Mouse (Mus musculus): ENCODE results near the gene Specc1. TPM values are rescaled to one million over a fixed set of nuclear protein-coding genes. Genes with fewer than 3 reads are reported as not detected.
"Not testable (repeated sequence)": the region's sequence is repeated elsewhere in the genome, so short reads cannot be mapped to it uniquely, and the experiment has no call there.

Gene Specc1
- polyA plus RNA-seq, 1 experiment from 2014 or later, result 11.5 TPM

DNA sequence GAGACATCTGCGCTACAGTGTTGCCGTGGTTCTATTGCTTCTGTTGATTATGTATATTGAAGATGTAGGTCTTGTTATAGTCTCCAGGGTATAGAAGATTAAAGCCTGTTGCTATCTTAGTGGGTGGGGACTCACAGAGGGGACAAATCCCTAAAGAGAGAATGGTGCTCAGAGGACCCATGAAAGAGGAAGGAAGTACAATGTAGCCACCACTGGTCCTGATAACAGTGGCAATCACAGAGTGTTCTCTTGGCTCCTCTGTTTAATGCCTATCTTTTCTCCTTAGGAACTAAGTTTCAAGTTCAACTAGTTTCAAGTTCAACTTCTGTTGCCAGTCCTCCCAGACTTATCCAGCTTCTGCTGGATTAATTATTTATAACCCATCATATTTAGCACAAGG is 13.7 kb upstream of the Specc1 start:
- Histone ChIP-seq H3K4me1 (replicated peaks; ENCODE audit: control insufficient read depth, insufficient read depth, low read length) (no peaks in the 10 kb centered on the region), H3K9me3 (ENCODE audit: control insufficient read depth, low read length) (no peaks in the 10 kb centered on the region), H3K4me3 (replicated peaks; ENCODE audit: low read length) (no peak overlapping the region), H3K9ac (no peak overlapping the region), H3K27me3 (ENCODE audit: control insufficient read depth, insufficient read depth, low read length) (no peaks in the 10 kb centered on the region), H3K27ac (no peak overlapping the region), H3K4me2 (replicated peaks) (no peak overlapping the region), H3K36me3 (replicated peaks; ENCODE audit: control insufficient read depth, insufficient read depth) (no peaks in the 10 kb centered on the region)
- 87% methylated on average over 2 of the region's 2 CpGs for WGBS
- no peak for ATAC-seq (ENCODE audit: low FRiP score)
- no peak for DNase-seq (ENCODE audit: low spot score)

DNA sequence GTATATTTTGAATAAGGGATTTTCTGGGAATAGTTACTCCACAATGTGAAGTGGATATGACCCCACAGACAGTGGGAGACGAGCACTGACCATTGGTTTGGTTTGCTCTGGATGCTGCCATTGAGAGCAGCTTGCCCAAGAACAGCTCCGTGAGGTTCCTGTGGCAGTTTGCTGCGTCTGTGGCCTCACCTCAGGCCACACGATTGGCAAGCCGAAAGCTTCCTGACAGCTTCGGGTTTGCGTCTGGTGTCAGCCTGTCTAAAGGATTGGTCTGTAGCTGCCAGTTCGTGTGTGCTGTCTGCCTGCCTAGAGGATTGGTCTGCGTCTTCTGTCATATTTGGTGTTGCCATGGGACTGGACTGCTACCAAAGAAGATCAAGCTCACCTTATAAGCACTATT is 12.1 kb upstream of the Specc1 start:
- WGBS, result 86% methylated on average over 9 of the region's 9 CpGs
- H3K9me3 ChIP-seq (ENCODE audit: control insufficient read depth, low read length), result no peaks in the 10 kb centered on the region
- no peak for DNase-seq (ENCODE audit: low spot score)

DNA sequence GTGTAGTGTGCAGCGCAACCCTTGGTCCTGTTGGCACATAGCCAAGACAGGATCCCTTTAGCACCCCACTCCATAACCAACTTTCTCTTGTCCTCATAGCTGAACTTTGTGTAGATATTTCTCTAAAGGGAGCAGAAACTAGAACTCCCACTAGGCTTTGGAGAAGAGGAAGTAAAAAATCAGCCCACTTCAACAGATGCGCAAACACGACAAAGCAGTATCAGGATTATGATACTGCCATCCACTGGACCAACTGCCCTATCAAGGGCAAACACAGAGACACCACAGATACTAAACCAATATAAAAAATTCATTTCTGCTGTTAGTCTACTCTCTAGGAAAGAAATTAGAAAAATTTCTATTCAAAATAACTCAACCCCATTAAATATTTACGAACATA is 10.0 kb upstream of the Specc1 start:
- Histone ChIP-seq H3K4me3 (replicated peaks; ENCODE audit: low read length) (no peak overlapping the region), H3K27me3 (ENCODE audit: control insufficient read depth, insufficient read depth, low read length) (no peaks in the 10 kb centered on the region), H3K27ac (no peak overlapping the region), H3K36me3 (replicated peaks; ENCODE audit: control insufficient read depth, insufficient read depth) (no peaks in the 10 kb centered on the region), H3K9ac (no peak overlapping the region), H3K4me2 (replicated peaks) (no peak overlapping the region), H3K4me1 (replicated peaks; ENCODE audit: control insufficient read depth, insufficient read depth, low read length) (no peaks in the 10 kb centered on the region), H3K9me3 (ENCODE audit: control insufficient read depth, low read length) (no peaks in the 10 kb centered on the region)
- 92% methylated on average over 4 of the region's 4 CpGs for WGBS
- ATAC-seq (ENCODE audit: low FRiP score) (no peak), DNase-seq (ENCODE audit: low spot score) (no peak)

More for the DNA sequence above, 12.1 kb upstream of the Specc1 start:
- Histone ChIP-seq H3K27ac (no peak overlapping the region), H3K36me3 (replicated peaks; ENCODE audit: control insufficient read depth, insufficient read depth) (no peaks in the 10 kb centered on the region), H3K9ac (no peak overlapping the region), H3K4me2 (replicated peaks) (no peak overlapping the region), H3K27me3 (ENCODE audit: control insufficient read depth, insufficient read depth, low read length) (no peaks in the 10 kb centered on the region), H3K4me3 (replicated peaks; ENCODE audit: low read length) (no peak overlapping the region), H3K4me1 (replicated peaks; ENCODE audit: control insufficient read depth, insufficient read depth, low read length) (no peaks in the 10 kb centered on the region)
- no peak for ATAC-seq (ENCODE audit: low FRiP score)

DNA sequence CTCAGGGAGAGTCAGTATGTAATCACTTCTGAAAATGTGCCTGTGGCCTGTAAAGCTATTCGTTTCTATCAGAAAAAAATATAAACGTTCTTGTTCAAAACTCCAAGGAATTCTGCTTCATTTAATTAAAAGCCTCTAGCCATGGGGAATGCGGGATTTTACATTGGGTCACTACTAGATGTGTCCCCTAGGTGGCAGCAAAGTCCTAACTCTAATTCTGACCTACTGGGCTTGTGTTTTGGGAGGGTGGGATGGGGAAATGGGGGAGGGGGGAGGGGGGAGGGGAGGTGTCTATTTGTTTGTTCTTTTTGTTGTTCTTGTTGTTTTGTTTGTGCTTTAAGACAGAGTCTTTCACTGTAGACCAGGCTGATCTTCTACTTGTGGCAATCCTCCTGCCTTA is 7.2 kb upstream of the Specc1 start:
- H3K36me3 ChIP-seq (replicated peaks; ENCODE audit: control insufficient read depth, insufficient read depth), result no peaks in the 10 kb centered on the region
- H3K4me3 ChIP-seq (replicated peaks; ENCODE audit: low read length), result no peak overlapping the region
- H3K9me3 ChIP-seq (ENCODE audit: control insufficient read depth, low read length), result no peaks in the 10 kb centered on the region
- DNase-seq (ENCODE audit: low spot score), result peak; percentile 85
- 0% methylated on average over 3 of the region's 3 CpGs for WGBS
- H3K27ac ChIP-seq, result no peak overlapping the region
- H3K9ac ChIP-seq, result no peak overlapping the region
- no peak for ATAC-seq (ENCODE audit: low FRiP score)
- no peaks in the 10 kb centered on the region for H3K27me3 ChIP-seq (ENCODE audit: control insufficient read depth, insufficient read depth, low read length)
- H3K4me2 ChIP-seq (replicated peaks), result no peak overlapping the region
- no peaks in the 10 kb centered on the region for H3K4me1 ChIP-seq (replicated peaks; ENCODE audit: control insufficient read depth, insufficient read depth, low read length)

GRCm38 (mm10) chr11:61950632-61951031 is 5.9 kb upstream of the Specc1 start:
- no peaks in the 10 kb centered on the region for H3K36me3 ChIP-seq (replicated peaks; ENCODE audit: control insufficient read depth, insufficient read depth)
- no peak overlapping the region for H3K27ac ChIP-seq
- peak; percentile 89 for DNase-seq (ENCODE audit: low spot score)
- no peaks in the 10 kb centered on the region for H3K4me1 ChIP-seq (replicated peaks; ENCODE audit: control insufficient read depth, insufficient read depth, low read length)
- no peaks in the 10 kb centered on the region for H3K9me3 ChIP-seq (ENCODE audit: control insufficient read depth, low read length)
- ATAC-seq (ENCODE audit: low FRiP score), result 0 out of 2 replicates have a peak, but pooled peaks have one; percentile 8
- H3K9ac ChIP-seq, result no peak overlapping the region
- H3K4me2 ChIP-seq (replicated peaks), result no peak overlapping the region
- H3K27me3 ChIP-seq (ENCODE audit: control insufficient read depth, insufficient read depth, low read length), result no peaks in the 10 kb centered on the region
- H3K4me3 ChIP-seq (replicated peaks; ENCODE audit: low read length), result no peak overlapping the region
- WGBS, result 20% methylated on average over 10 of the region's 10 CpGs

- H3K4me2 ChIP-seq (replicated peaks), result no peak overlapping the region
- no peaks in the 10 kb centered on the region for H3K9me3 ChIP-seq (ENCODE audit: control insufficient read depth, low read length)
- H3K27ac ChIP-seq, result no peak overlapping the region
- no peak for ATAC-seq (ENCODE audit: low FRiP score)
- peaks cover 23% of the 10 kb centered on the region for H3K27me3 ChIP-seq (ENCODE audit: control insufficient read depth, insufficient read depth, low read length)
- no peak overlapping the region for H3K4me3 ChIP-seq (replicated peaks; ENCODE audit: low read length)
- WGBS, result 70% methylated on average over 6 of the region's 6 CpGs
- no peaks in the 10 kb centered on the region for H3K36me3 ChIP-seq (replicated peaks; ENCODE audit: control insufficient read depth, insufficient read depth)
- H3K9ac ChIP-seq, result no peak overlapping the region
- 0 out of 2 replicates have a peak, but pooled peaks cover 3% of the 10 kb centered on the region for H3K4me1 ChIP-seq (replicated peaks; ENCODE audit: control insufficient read depth, insufficient read depth, low read length)
- DNase-seq (ENCODE audit: low spot score), result no peak
Measured at GRCm38 (mm10) chr11:61955136-61955535, 1.4 kb upstream of the Specc1 start.

- no peak overlapping the region for H3K9ac ChIP-seq
- H3K9me3 ChIP-seq (ENCODE audit: control insufficient read depth, low read length), result no peaks in the 10 kb centered on the region
- 86% methylated on average over 6 of the region's 6 CpGs for WGBS
- H3K4me3 ChIP-seq (replicated peaks; ENCODE audit: low read length), result no peak overlapping the region
- ATAC-seq (ENCODE audit: low FRiP score) (no peak), DNase-seq (ENCODE audit: low spot score) (no peak)
- no peak overlapping the region for H3K27ac ChIP-seq
- H3K27me3 ChIP-seq (ENCODE audit: control insufficient read depth, insufficient read depth, low read length), result peaks cover 23% of the 10 kb centered on the region
- H3K4me1 ChIP-seq (replicated peaks; ENCODE audit: control insufficient read depth, insufficient read depth, low read length), result 0 out of 2 replicates have a peak, but pooled peaks cover 3% of the 10 kb centered on the region
- H3K4me2 ChIP-seq (replicated peaks), result no peak overlapping the region
- no peaks in the 10 kb centered on the region for H3K36me3 ChIP-seq (replicated peaks; ENCODE audit: control insufficient read depth, insufficient read depth)
Measured at GRCm38 (mm10) chr11:61955951-61956350, 612 bp upstream of the Specc1 start.

DNA sequence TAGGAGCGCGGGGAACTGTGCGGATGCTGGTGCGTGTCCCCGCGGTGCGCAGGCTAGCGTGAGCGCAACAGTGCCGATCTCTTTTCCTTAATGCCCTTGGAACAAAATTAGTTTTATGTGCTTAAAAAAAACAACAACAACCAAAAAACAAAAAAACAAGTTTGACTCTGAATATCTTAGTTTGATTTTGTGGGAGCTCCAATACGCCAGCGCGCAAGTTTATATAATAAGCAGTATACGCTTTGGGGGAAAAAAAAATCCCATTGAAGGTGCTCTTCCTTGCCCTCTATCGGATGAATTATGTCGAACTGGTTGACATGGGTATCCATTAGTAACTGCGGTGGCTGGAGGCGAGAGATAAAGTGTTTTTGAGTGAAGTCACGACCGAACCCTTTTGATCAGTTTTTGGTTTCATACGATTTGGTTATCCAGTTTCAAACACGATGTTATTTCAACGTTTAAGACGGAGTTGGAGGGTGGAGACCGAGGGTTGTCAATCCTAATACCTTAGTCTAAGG is 792 bp downstream of the Specc1 start:
- 4% methylated on average over 25 of the region's 25 CpGs for WGBS
- H3K36me3 ChIP-seq (replicated peaks; ENCODE audit: control insufficient read depth, insufficient read depth), result no peaks in the 10 kb centered on the region
- H3K4me1 ChIP-seq (replicated peaks; ENCODE audit: control insufficient read depth, insufficient read depth, low read length), result 0 out of 2 replicates have a peak, but pooled peaks cover 3% of the 10 kb centered on the region
- DNase-seq (ENCODE audit: low spot score) (peak; percentile 55), ATAC-seq (ENCODE audit: low FRiP score) (no peak)
- peak overlapping the region; percentile 65 for H3K4me3 ChIP-seq (replicated peaks; ENCODE audit: low read length)
- no peak overlapping the region for H3K27ac ChIP-seq
- peak overlapping the region; percentile 66; the same call in 1 of the 2 replicates for H3K9ac ChIP-seq
- H3K4me2 ChIP-seq (replicated peaks), result peak overlapping the region; percentile 97
- H3K27me3 ChIP-seq (ENCODE audit: control insufficient read depth, insufficient read depth, low read length), result peaks cover 23% of the 10 kb centered on the region
- H3K9me3 ChIP-seq (ENCODE audit: control insufficient read depth, low read length), result no peaks in the 10 kb centered on the region

GRCm38 (mm10) chr11:61958706-61959105 is 2.1 kb downstream of the Specc1 start:
- WGBS, result 57% methylated on average over 6 of the region's 6 CpGs
- not testable (repeated sequence) for ATAC-seq (ENCODE audit: low FRiP score)

GRCm38 (mm10) chr11:61960096-61960495 is 3.5 kb downstream of the Specc1 start:
- no peak overlapping the region for H3K9ac ChIP-seq
- H3K27me3 ChIP-seq (ENCODE audit: control insufficient read depth, insufficient read depth, low read length), result peaks cover 23% of the 10 kb centered on the region
- no peak for DNase-seq (ENCODE audit: low spot score)
- H3K9me3 ChIP-seq (ENCODE audit: control insufficient read depth, low read length), result no peaks in the 10 kb centered on the region
- no peaks in the 10 kb centered on the region for H3K36me3 ChIP-seq (replicated peaks; ENCODE audit: control insufficient read depth, insufficient read depth)
- no peak overlapping the region for H3K27ac ChIP-seq
- no peak for ATAC-seq (ENCODE audit: low FRiP score)
- H3K4me3 ChIP-seq (replicated peaks; ENCODE audit: low read length), result no peak overlapping the region
- WGBS, result 88% methylated on average over 2 of the region's 2 CpGs
- 0 out of 2 replicates have a peak, but pooled peaks cover 3% of the 10 kb centered on the region for H3K4me1 ChIP-seq (replicated peaks; ENCODE audit: control insufficient read depth, insufficient read depth, low read length)
- no peak overlapping the region for H3K4me2 ChIP-seq (replicated peaks)

More at GRCm38 (mm10) chr11:61958706-61959105, 2.1 kb downstream of the Specc1 start:
- not testable (repeated sequence) for H3K4me3 ChIP-seq (replicated peaks; ENCODE audit: low read length); H3K9me3 ChIP-seq (ENCODE audit: control insufficient read depth, low read length); DNase-seq (ENCODE audit: low spot score); H3K36me3 ChIP-seq (replicated peaks; ENCODE audit: control insufficient read depth, insufficient read depth); H3K27ac ChIP-seq; H3K4me2 ChIP-seq (replicated peaks); H3K9ac ChIP-seq; H3K4me1 ChIP-seq (replicated peaks; ENCODE audit: control insufficient read depth, insufficient read depth, low read length)
- peaks cover 23% of the 10 kb centered on the region for H3K27me3 ChIP-seq (ENCODE audit: control insufficient read depth, insufficient read depth, low read length)
